Mouse (Mus musculus): ENCODE data around the gene Mt2.
"Not testable (repeated sequence)": the region's sequence is repeated elsewhere in the genome, so short reads cannot be mapped to it uniquely, and the experiment has no call there.

Mt2 gene

GRCm38 (mm10) chr8:94172075-94172808 lies at the start of gene Mt2:
Mt2 (plus strand) TSS chr8:94172664.
- DNase-seq (ENCODE audit: extremely low spot score) = peak; percentile 61

GRCm38 (mm10) chr8:94122711-94123468 lies 49.6 kb upstream of the Mt2 start:
- DNase-seq (ENCODE audit: extremely low spot score) = no peak

- DNase-seq (ENCODE audit: extremely low spot score) = no peak
These were observed 44.8 kb upstream of the Mt2 start for GRCm38 (mm10) chr8:94127711-94128110.

DNA sequence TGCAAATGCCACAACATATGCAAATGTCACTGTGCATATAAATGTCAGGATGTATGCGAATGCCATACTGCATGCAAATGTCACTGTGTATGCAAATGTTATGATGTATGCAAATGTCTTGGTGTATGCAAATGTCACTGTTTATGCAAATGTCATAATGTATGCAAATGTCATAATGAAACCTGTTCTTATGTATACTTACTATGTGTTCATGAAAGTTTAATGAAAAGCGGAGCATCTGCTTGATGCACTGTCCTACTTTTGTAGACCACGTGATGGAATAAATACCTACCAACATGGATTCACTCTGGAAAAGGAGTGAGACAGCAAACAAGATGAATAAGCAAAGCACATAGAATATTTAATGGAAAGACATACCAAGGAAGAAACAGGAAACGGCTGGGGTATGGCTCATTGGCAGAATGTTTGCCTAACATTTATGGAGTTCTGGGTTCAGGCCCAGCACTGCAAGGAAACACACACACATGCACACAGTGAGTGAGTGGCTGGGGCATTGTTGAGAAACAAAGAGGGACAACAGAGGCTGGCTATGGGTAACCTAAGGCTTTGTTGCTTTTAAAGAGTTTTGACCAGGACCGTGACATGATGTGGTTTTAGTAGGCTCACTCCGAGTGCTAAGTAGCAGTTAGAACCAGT lies 43.2 kb upstream of the Mt2 start:
- no peak for DNase-seq (ENCODE audit: extremely low spot score)

DNA sequence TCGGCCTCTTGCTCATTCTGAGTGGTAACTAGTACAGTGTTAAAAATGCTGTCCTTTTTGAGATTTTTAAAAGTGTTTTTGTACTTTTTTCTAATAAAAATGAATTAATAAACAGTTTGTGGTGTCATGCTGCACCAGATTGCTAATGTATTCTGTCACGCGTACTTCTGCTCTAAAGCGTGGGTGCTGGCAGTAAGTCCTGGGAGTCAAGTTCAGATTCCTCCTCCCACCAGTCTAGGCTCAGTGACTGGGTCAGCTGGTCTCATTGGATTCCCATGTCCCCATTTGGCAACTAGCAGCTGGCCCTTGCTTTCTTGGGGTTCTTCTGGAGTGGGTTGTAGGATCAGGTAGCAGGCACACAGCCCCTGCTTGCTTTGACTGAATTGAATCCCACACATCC lies 42.3 kb upstream of the Mt2 start:
- no peak for DNase-seq (ENCODE audit: extremely low spot score)

DNA sequence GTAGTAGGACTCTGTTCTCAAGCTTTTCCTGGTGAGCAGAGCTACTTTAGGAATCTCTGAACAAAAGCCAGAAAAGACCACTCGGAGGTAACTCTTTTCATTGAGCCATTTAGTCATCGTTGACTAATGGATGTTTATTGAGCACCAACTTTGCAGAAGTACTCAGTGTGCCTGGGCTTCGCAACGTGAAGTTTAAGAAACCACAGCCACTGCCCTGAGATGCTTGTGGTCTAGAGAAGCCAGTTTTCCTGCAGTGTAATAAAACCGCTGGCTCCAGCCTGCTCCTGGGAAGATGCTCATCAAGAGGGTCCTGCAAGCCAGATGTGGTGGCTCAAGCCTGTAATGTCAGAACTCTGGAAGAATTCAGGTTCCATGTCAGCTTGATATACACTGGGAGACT lies 40.4 kb upstream of the Mt2 start:
- DNase-seq (ENCODE audit: extremely low spot score) = no peak

DNA sequence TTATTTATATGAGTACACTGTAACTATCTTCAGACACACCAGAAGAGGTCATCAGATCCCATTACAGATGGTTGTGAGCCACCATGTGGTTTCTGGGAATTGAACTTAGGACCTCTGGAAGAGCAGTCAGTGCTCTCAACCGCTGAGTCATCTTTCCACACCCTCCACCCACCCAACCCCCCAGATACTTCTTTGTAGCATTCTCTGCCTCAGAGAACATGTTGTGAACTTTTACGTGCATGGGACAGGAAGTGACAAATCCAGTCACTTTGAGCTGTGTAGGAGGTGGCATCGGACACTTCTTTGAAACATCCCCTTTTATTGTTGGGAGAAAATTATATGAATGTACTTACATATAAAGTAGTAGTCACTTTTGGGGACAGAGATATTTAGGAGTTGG lies 37.9 kb upstream of the Mt2 start:
- not testable (repeated sequence) for DNase-seq (ENCODE audit: extremely low spot score)

DNA sequence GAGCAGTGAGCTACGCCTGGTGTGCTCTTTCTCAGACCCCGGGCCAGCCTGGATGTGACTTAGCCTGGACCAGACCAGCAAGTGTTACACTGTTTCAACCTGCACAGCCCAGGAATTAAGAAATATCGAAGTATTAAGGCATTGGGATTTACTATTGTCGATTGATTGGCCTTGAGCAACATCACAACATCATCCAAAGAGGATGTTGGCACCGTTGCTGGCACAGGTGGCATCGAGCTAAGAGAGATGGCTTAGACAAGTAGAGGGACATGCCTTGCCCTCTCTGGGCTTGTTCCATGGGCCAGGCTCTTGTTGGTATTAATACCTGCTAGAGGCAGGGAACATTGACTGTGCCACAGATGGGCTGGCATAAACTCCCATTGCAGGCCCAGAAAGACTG lies 36.9 kb upstream of the Mt2 start:
- DNase-seq (ENCODE audit: extremely low spot score) = no peak

GRCm38 (mm10) chr8:94136192-94136591 lies 36.3 kb upstream of the Mt2 start:
- no peak for DNase-seq (ENCODE audit: extremely low spot score)

DNA sequence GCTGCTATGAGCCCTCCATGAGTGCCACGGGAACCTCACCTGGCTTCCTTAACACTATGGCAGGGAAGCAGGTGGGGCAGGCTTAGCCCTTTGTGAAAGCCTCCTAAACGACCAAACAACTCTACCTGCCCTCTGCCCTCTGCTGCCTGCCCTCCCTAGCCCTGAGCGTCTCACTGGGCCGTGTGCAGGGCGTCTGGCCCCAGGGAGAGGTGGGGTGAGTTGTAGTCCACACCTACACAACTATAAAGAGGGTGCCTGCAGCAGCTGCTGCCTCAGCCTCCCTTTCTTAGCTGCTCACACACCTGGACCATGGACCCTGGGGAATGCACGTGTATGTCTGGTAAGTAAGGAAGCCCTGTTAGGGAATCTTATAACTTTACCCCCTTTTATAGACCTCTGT lies 35.5 kb upstream of the Mt2 start, which contains the start of gene Mt4:
TSS of gene Mt4 (plus strand) at position 265 of the 400 bp plus-strand sequence.
- DNase-seq (ENCODE audit: extremely low spot score) = no peak

- no peak for DNase-seq (ENCODE audit: extremely low spot score)
These were observed 32.1 kb upstream of the Mt2 start for GRCm38 (mm10) chr8:94140266-94140795.

- no peak for DNase-seq (ENCODE audit: extremely low spot score)
These were observed 24.2 kb upstream of the Mt2 start for GRCm38 (mm10) chr8:94148236-94148635.

GRCm38 (mm10) chr8:94150925-94151324 lies 21.5 kb upstream of the Mt2 start:
- no peak for DNase-seq (ENCODE audit: extremely low spot score)

DNA sequence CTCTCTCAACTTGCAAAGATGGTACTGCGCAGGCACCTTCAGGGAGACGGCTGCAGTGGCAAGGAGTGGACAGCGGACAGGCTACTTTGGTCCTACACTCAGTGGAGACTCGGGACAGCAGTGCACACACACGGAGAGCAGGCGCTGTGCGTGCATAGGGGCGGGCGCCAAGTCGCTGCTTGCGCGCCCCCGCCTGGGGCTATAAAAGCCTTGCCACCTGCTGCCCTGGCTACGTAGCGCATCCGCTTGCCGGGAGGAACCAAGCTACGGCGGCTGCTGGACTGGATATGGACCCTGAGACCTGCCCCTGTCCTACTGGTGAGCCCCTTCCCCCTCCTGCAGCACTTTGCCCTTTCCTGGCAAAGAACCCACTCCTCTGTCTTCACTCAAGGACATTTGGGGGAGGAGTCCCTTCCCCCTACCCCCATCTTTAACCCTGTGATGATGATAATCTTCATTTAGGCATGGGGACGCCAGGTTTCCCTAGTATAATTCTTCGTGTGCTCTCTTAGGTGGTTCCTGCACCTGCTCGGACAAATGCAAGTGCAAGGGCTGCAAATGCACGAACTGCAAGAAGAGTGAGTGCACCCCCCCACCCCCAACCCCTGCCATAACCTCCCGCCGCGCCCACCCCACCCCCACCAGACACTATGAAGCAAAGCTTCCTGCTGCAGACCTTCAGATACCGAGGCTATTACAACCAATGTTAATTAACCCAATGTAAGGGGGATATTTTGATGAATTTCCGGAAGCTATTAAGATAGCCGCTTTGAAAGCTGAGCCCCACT lies 19.8 kb upstream of the Mt2 start, which contains the start of gene Mt3:
TSS of gene Mt3 (plus strand) at position 95 of the 788 bp plus-strand sequence.
- peak; percentile 60 for DNase-seq (ENCODE audit: extremely low spot score)

GRCm38 (mm10) chr8:94153451-94153850 lies 19.0 kb upstream of the Mt2 start:
- no peak for DNase-seq (ENCODE audit: extremely low spot score)

- DNase-seq (ENCODE audit: extremely low spot score) = no peak
These were observed 17.9 kb upstream of the Mt2 start for GRCm38 (mm10) chr8:94154537-94154936.

DNA sequence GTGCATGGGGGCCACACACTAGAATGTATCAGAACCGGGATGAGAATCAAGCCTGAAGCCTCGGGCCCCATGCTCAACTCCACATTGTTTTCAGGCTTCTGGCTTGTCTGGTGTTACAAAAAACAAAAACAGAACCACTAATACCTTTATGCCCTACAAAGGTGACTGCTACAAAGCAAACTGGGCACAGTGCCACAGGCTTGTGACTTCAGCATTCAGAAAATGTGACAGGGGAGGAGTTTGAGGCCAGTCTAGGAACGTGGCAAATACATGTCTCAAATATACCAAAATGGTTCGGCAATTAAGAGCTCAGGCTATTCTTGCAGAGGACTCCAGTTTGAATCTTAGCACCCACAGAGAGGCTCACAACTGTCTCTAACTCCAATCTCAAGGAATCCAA lies 16.4 kb upstream of the Mt2 start:
- no peak for DNase-seq (ENCODE audit: extremely low spot score)

DNA sequence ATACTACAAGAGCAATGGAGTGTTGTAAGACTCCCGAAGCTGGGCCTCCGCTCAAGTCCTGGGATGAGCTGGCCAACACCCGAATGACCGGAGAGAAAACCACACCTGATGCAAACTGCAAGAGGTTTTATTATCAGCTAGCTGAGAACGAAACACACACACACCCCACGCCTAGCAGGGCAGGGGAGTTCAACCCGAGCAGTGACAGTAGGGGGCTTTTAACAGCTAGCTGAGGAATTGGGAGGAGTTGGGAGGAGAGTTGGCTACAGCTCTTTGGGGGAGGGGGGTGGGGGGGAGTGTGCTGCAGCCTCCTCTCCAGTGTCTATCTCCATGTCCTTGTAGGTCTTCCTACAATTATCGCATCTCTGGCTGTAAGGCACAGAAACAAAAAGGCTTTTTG lies 6.7 kb upstream of the Mt2 start:
- not testable (repeated sequence) for DNase-seq (ENCODE audit: extremely low spot score)

- DNase-seq (ENCODE audit: extremely low spot score) = peak; percentile 89
These were observed 5.2 kb upstream of the Mt2 start for GRCm38 (mm10) chr8:94167244-94167643.

- DNase-seq (ENCODE audit: extremely low spot score) = no peak
These were observed 2.9 kb upstream of the Mt2 start for GRCm38 (mm10) chr8:94169547-94169946.

DNA sequence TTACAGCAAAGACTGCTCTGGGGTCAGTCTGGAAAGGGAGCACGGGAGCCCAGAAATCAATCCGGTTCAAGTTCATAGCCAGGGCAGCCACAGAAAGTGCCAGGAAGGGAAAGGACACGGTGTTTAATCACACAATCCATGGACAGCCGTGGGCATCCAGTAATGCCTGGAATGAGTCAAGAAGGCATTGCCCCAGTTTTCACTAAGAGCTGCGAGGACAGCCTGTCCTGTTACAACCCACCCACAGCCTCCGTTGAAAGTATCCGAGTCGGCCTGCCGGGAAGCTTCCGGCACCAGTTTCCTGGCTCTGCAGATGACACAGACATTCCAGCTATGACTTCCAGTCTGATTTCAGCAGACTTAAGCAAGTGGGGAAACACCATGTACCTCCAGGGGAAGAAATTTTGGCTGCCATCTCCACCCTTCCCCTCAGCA lies 1.1 kb upstream of the Mt2 start:
- no peak for DNase-seq (ENCODE audit: extremely low spot score)
